Mouse (Mus musculus) liver, adult 2 months (tissue): Measurements from ENCODE around the gene Tcf20.
A peak's percentile ranks its signal among the peaks of the same experiment; 100 is the strongest.

ENCODE experiments used
- CTCF ChIP-seq: fragments of 200-500 bp; IDR thresholded peaks from 2 replicates; pipeline ENCODE4 v1.5.1; 2011; ENCODE audit warnings: low read depth, low read length, control low read depth
- POLR2A ChIP-seq: fragments of 200-500 bp; IDR thresholded peaks from 2 replicates; pipeline ENCODE4 v1.6.1; 2011; ENCODE audit warnings: low read length, control low read depth; ENCODE audit not compliant: insufficient read depth; ENCODE audit errors: extremely low read depth

- TF ChIP-seq CTCF (peak; percentile 17; the same call in 1 of the 2 replicates), POLR2A (no peak)
Observed at GRCm38 (mm10) chr15:82906574-82907061, 81.1 kb downstream of the Tcf20 start.
